Mouse (Mus musculus) megakaryocyte, embryonic 14.5 days (primary cell): Measurements from ENCODE around the gene Gas2l3.

ENCODE experiments used
- FLI1 ChIP-seq: IDR thresholded peaks from 2 replicates; pipeline ENCODE4 v1.6.1; 2012; ENCODE audit warnings: low read length, inconsistent platforms, mixed read lengths
- GATA1 ChIP-seq: IDR thresholded peaks from 3 replicates; pipeline ENCODE4 v1.6.1; 2012; ENCODE audit warnings: mixed read lengths, low read length, inconsistent platforms, borderline replicate concordance

- TF ChIP-seq GATA1, result no peak
- TF ChIP-seq FLI1, result no peak
These were observed 18.2 kb upstream of the Gas2l3 start for GRCm38 (mm10) chr10:89461856-89462507.
